Mouse (Mus musculus) embryonic fibroblast, embryonic 13.5 days (primary cell): Measurements from ENCODE around the gene Cnst.

Experiments used
- CTCF ChIP-seq: IDR thresholded peaks from 2 replicates; pipeline ENCODE4 v1.5.1; 2011; ENCODE audit warnings: mild to moderate bottlenecking, control low read depth, low read length, moderate library complexity, borderline replicate concordance; ENCODE audit not compliant: insufficient read depth
- POLR2A ChIP-seq: IDR thresholded peaks from 2 replicates; pipeline ENCODE4 v1.6.1; 2011; ENCODE audit warnings: low read depth, mild to moderate bottlenecking, control low read depth, low read length, moderate library complexity

GRCm38 (mm10) chr1:179551921-179552320, 5.8 kb downstream of the Cnst start:
- TF ChIP-seq POLR2A, result no peak
- no peak for TF ChIP-seq CTCF
